Mouse (Mus musculus): ENCODE measurements around the gene Wdr41. TPM values are rescaled to one million over a fixed set of nuclear protein-coding genes. Genes with fewer than 3 reads are reported as not detected.

The Wdr41 gene
- total RNA-seq, 2 experiments from 2014 or later = 16.9 to 18.9 TPM

DNA sequence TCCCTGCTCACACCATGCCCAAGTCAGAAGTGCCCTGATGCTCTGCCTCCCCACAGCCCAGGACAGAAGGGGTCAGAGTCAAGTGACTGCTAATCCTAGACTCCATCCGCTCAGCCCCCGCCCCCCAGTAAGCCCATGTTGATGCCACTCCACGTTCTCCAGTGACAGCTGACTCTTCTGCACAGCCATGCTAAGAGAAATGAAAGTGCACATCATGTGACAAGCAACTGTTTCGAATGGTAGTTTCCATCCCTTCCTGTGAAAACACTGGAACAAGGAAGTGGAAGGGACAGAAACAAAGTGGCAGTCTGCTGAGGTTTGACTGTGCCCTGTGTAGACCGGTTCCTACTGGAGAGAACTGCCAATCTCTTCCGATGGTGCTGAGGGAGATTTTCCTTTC lies 56.8 kb downstream of the Wdr41 start:
- intact Hi-C loops (cut with DNase I) = no loop called here
- DNase-seq = no peak

DNA sequence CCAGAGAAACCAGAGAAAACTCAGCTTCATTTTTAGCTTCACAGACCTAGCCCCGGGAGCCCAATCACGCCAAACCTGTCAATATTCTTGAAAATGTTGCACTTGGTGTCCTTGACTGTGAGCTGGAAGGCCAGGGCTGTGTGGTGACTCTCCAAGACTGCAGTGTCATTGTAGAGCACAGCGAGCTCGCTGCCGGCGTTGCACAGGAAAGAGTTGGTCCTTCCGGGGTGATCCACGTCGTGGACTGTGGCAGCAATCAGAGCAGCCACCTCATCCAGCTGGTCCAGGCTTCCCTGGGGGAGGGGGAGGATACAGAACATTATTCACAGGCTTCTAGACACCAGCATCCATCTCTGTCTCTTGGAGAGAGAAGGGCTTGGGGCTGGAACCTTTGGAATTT lies 58.0 kb downstream of the Wdr41 start:
- no peak for DNase-seq
- intact Hi-C loops (cut with DNase I) = no loop called here

DNA sequence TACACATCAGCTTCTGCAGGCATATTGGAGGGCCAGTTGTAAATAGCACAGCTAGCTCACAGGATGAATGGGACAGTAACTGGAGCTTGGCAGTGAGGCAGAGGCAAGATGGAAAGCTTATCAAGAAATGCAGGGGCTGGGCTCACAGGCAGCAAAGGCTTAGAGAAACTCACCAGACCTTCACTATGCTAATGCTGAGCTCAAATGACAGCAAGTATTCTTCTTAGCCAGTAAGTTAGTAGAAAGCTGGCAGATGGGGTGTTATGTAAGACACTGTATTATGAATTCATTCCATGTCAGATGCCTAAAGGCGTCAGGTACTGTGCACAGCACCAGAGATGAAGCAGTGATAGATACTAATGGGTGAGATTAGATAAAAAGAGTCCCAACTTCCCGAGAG lies 58.6 kb downstream of the Wdr41 start:
- no peak for DNase-seq
- intact Hi-C loops (cut with DNase I) = no loop called here

DNA sequence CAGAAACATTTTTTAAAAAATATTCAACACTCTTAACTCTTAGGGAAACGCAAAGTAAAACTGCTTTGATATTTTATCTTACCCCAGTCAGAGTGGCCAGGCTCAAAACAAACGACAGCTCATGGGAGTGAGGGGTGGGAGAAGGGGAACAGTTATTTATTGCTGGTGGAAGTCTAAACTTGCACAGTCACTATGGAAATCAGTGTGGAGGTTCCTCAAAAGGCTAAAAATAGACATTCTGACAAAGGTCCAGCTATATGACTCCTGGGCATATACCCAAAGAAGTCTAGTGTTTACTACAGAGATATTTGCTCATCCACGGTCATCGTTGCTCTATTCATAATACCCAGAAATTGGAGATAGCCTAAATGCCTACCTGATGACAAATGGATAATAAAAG lies 62.1 kb downstream of the Wdr41 start:
- intact Hi-C loops (cut with DNase I) = no loop called here
- DNase-seq = no peak

DNA sequence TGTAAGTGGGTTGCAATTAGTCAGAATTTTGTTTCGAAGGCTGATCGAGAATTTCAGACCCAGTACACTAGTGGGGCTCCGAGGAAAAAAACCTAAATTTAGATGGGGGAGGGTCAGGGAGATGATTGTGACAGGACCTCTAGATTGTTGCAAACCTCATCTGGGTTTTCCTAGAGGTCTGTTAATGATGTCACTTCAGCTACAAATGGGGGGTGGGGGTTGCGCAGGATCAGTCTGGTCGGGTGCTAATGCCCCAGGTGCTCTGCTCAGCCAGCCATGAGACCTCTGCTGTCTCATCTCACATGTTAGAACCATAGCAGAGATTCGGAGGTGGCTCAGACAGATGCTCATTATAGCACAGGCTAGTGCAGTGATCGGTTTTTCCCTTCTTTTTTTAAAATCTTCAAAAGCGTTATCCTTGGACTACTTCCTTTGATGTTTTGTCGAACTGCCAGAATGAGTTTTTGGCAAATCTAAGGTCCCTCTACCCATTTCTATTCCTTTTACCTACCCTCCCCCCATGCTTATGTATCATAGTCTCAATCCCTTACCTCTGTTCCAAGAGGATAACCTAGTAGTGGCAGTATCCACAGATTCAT lies 64.1 kb downstream of the Wdr41 start:
- no peak for DNase-seq
- intact Hi-C loops (cut with DNase I) = no loop called here

DNA sequence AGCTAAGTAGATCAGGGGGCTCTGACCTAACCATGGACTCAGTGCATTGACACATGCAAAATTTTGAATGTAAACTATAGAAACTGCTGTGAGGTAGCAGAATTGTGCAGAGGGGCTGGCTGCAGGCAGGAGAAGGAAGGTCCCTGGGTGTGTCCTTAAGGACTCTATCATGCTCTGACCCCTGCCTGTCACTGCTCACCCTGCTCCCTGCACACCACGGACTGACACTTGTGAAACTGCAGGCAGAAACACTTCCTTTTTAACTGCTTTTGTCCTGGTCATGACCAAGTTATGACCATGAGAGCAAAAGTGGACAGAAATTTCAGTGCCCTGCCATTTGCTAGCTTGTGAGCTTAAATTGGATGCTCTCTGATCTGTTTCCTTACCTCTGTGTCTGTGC lies 68.0 kb downstream of the Wdr41 start:
- intact Hi-C loops (cut with DNase I) = no loop called here
- no peak for DNase-seq

DNA sequence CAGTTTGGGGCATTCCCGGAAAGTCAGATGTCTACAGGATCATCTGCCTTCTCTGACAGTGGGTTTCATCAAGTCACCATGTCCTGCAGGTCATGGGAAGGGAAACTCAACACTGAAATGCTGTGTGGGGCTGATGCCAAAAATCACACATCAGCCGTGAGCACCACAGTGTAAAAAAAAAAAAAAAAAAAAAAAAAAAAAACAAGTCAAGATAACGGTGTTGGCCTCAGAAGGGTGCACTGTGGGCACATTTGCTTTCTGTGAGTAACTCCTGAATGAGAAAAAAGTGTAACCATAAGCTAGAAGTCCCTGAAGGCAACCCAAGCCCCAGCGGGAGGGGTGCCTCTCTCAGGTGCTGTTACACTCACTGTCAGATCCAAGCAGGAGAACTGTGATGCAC lies 74.3 kb downstream of the Wdr41 start:
- intact Hi-C loops (cut with DNase I) = no loop called here
- DNase-seq = no peak

DNA sequence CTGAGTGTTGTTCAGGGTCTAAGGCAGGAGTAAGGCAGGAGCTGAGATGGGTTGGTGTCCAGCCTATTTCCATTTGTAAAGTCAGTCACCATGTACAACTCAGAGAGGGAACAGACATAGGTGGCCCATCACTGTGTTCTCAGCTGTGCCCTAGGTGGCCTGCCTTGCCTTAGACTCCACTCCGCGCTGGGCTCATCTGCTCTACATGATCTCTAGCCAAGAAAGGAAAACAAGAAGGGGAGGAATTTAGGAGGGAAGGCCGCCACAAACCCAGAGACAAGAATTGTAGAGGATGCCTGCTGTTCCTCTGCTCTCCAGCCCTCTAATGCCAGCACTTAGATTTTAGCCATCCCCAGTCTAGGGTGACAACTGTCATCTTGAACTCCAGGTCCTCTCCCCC lies 76.3 kb downstream of the Wdr41 start:
- DNase-seq = no peak
- intact Hi-C loops (cut with DNase I) = no loop called here

DNA sequence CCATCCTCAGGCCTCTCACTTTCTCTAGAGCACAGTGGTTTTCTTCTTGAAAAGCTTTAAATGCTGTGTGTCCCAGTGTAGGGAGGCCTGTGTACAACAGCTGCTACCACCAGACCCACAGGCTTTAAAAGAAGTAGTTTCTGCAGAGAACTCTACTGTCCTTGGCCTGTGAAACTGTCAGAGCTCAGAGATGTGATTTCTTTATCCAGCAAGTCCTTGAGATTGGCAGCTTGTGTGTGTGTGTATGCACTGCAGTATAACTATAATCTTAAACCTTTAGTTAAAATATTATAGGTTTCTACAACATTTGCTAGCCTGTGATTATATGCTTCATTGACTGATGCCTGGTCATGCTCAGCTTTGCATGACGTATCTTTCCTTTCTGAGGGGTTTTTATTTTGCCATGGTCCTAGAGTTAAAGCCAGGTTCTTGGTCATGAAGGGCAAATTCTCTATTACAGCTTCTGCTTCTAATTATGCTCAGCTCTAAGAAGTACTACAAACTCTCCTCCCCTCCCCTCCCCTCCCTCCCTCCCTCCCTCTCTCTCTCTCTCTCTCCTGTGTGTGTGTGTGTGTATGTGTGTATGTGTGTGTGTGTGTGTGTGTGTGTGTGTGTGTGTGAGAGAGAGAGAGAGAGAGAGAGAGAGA lies 79.7 kb downstream of the Wdr41 start:
- intact Hi-C loops (cut with DNase I) = no loop called here
- no peak for DNase-seq

DNA sequence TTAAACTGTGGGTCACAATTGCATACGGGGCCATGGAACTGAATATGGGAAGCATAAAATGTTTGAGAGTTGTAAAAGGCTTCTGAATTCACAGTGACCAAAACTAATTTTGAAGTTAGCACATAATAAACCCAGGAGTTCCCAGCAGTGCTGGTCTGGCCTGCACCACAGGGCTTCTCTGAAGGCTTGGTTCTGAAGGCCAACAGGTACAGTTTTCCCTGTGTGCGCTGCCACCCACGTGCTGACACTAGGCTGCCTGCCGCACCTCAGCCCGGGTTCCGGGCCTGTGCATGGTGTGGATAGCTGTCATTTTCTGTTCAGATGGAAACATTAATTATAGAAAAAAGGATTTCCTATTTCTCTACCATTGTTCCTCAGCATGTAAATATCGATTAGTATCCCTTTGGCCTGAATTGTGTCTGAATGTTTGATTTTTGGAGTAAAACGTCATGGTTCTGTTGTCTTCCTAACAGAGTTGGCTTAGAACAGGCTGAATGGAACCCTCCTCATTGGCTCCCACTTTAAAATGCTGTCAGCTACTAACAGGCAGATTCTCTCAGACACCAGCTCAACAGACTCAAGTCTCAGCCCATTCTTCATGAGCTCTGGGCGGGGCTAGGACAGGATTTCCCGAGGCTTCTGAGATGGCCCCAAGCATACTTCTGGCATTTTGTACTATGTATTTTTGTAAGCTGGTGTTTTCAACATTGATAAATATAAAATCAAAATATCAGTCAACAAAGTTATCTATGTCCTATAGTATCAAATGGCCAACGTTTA lies 80.5 kb downstream of the Wdr41 start:
- intact Hi-C loops (cut with DNase I) = no loop called here
- DNase-seq = no peak

DNA sequence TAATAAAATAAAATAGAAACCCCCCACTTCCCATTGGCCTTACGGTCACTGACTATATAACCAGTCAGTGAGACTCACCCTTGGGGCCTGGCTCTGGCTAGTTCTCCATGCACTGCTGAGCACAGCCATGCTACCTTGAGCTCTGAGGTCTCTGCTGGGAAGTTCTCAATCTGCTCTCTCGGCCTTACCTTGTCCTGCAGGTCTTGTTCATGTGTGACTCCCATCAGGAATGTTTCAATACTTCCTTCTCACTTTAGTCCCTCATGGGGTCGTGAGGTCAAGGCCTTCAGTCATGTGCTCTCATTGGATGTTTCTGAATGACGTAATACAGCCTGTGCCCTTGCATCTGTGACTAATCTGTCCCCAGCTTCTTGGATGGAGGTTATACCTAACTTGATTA lies 82.7 kb downstream of the Wdr41 start:
- DNase-seq = no peak
- intact Hi-C loops (cut with DNase I) = no loop called here

DNA sequence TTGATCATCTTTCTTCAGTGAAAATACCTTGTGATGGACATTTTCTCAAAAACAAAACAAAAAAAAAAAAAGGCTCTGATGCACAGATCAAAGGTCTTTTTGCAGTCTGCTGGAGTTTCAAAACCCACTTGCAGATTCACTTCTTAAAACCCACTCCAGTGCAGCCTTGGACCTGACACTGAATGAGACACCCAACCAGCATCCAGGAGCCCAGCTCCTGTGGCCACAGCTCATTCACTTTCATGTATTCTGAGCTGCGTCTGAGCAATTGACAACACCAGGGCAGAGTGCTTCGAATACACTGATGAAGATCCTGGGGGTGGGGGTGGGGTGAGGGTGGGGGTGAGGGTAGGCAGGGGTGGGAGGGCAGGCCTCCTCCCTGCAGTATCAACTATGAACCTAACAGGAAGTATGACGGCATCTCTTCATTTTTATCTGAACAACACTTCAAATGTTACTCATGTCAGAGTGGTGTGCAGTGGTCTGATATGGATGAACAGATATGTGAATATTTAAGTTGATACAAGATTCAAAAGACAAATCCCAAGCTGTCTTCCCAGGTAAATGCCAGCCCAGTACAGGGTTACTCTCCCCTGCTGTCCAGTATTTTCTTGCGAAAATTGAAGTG lies 87.4 kb downstream of the Wdr41 start:
- intact Hi-C loops (cut with DNase I) = no loop called here

DNA sequence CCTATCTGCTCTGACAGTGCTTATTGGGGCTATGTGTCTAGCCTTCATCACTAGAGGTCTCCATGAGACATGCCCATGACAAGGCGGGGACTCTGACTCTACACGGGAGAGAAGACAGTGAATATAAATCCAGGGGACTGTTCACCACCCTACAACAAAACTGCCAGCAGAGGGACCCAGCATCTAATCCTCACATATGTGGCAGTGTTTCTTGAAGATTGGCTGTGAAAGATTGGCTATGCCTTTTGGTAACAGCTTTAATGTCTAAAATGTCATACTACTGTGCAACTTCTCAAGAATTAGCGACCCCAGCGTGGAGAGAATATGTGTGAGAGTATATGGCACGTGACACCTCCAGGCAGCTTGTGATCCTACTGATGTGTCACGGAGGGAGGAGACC lies 91.7 kb downstream of the Wdr41 start:
- intact Hi-C loops (cut with DNase I) = loop anchor here (5.0 kb wide), 1 partner anchor 219 kb away; no protein-coding TSS in a partner anchor
- DNase-seq = peak in 1 of 2 experiments; percentile 21

More for the DNA sequence above, 87.4 kb downstream of the Wdr41 start:
- no peak for DNase-seq

DNA sequence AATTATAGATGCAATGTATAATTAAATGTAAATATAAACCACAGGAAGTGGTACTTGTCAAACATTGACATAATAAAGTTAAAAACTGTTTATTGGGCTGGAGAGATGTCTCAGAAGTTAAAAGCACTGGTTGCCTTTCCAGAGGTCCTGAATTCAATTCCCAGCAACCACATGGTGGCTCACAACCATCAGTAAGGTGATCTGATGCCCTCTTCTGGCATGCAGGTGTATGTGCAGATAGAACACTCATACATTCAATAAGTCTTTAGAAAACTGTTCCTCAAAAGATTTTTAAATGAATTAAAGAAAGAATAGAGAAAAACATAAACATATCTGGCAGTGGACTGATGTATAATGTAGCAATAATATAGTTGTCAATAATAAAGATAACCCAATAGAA lies 94.1 kb downstream of the Wdr41 start:
- intact Hi-C loops (cut with DNase I) = no loop called here
- DNase-seq = no peak

Other genes starting within 250 kb of the Wdr41 start
- gene Tbca, start 187.4 kb upstream of the Wdr41 start, total RNA-seq (2021) = 100 to 1,000 TPM; 179 to 182 TPM
- gene Otp, start 100.7 kb upstream of the Wdr41 start, total RNA-seq (2021) = not detected

Data from heart, postnatal 10 days (tissue).